Mouse (Mus musculus): ENCODE results near the gene Fgf2.

Fgf2 gene

DNA sequence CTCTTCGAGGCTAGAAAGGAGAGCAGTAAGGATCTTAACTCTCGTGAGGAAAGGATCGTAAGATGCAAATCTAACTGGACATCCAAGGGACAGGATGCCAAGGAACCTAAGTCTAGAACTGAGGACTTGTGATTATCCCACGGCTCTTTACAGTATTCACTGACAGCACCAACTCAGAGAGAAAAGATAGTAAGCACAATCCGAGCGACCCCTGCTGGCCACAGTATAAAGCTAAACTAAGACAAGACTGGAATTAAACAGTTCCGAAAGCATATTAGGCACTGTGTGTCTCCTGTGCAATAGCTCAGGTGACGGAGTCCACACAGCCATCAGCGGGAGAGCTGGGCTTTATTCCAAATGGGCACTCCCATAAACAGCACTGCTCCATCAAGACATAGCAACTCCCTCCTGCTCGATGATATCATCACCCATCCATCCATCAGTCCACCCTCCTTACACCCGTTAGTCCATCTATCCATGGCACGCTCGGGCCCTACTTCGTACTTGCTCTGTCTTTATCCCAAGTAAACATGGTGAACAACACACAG is 66.3 kb downstream of the Fgf2 start:
- DNase-seq (ENCODE audit: low spot score in 2 of 2), result peak; percentile 55 to 81

DNA sequence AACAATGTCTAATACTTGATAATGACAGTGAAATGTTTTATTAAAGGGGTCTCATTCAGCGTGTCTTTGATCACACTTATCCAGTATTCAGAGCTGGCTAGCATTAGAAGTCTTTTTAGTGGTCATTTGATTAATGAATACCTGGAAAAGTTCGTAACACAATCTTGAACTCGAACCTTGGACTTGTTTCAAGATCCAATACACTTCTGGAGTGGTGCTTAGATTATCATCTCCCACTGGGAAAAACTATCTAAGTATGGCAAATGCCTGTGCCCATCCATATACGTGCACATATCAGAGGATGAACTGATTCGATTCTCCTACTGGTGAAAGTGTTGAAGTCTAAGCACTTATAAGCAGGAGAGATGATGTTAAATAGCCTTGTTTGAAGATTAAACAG is 70.2 kb downstream of the Fgf2 start:
- DNase-seq (ENCODE audit: low spot score in 2 of 2), result no peak

DNA sequence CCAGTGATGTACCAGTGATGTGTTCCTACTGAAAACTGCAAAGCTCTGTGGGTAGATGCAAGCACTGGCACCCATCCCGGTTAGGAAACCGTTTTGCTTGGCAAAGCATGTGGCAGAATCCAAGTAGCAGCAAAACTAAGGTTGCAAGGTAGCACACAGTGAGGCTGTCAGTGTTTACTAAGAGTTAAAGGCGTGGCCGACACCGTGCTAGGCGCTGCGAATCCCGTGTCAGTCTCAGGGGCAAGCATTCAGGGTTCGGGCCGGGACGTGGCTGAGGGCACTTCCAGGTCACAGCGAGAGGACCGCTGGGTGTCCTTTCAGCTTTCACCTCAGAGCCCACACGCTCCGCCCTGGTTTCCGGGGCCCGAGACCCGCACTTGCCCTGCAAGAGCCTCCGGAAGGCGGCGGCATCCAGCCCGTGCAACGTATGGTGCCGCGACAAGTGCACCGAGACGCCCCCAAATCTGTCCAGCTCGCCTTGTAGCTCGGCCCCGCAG is 70.9 kb downstream of the Fgf2 start:
- DNase-seq (ENCODE audit: low spot score in 2 of 2), result no peak

DNA sequence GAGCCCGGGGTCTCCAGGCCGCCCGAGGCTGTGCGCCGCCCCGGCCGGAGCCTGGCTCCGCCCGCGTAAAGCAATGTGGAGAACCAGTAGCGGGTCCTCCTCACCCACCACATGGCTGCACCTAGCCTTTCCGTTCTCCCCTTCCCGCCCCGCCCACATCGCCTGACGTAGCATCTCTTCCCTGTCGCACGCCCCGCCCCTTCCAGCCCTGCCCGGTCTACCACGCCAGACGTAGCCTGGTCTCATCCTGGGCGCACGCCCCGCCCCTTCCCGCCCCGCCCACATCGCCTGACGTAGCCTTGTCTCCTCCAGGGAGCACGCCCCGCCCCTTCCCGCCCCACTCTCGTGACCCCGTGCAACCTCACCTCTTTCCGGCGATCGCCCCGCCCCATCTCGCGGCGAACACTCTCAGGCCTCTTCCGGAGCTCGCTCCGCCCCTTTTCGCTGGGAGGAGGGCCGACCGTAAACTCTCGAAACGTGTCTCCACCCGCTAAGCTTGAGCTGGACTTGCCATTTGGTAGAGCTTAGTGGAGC is 71.4 kb downstream of the Fgf2 start, which contains the start of gene Spata5:
Gene Spata5, plus strand, starts transcription at position 439 of the 534 bp plus-strand sequence.
- DNase-seq (ENCODE audit: low spot score in 2 of 2), result peak; percentile 97

DNA sequence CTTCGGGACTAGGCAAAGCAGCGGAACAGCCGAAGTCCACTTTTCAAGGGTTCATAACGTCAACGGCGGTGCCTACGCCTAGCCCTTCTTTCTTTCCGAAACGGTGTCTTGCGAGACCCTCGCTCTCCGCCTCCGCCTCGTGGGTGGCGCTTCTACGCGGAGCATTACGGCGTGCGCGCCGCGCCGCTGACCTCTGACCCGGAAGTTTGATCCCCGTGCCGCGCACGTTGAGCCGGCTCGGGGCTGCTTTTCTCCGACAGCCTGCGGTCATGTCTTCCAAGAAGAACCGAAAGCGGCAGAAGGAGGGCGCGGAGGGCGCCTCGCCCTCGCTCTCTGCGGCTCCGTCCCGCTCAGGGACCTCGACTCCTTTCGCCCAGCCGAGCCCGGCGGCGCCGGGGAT is 71.9 kb downstream of the Fgf2 start, which contains the start of gene Nudt6:
Gene Nudt6, minus strand, starts transcription at position 140 of the 400 bp plus-strand sequence.
- DNase-seq (ENCODE audit: low spot score in 2 of 2), result peak; percentile 88 to 94

DNA sequence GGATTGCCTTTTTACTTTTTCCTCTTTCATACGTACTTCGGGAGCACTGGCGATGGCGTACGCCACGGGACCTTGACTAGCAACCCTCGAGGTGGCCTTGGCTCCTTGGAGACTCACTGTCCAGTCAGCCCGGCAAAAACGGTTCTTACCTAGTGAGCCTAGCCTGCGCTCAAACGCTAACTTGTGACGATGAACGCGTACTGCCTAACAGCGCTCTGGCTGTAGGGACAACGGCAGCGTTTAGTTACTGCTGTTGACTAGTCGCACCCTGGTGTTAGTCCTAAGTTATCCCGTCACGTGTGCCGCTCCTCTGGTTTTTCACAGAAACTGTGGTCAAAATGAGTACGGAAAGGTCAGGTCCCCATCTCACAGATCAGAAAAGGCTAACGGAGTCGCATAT is 72.5 kb downstream of the Fgf2 start:
- no peak for DNase-seq (ENCODE audit: low spot score in 2 of 2)

DNA sequence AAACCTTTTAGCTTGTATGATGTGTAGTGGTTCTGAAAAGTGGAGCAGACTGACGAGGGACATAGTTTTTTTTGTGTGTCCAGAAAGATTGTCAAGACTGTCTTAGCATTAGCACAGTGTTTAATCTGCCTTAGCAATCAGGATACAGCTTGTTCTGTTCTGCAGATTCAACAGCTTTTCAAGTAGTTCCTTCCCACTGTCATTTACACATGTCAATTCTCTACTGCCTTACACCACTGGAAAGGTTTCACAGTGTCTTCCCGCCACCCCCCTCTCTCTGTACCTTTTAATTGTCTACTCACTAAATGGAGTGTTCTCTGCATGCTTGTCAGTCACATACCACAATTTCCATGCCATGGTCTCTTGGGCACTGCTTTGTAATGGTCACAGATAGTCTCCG is 73.0 kb downstream of the Fgf2 start:
- DNase-seq (ENCODE audit: low spot score in 2 of 2), result no peak

DNA sequence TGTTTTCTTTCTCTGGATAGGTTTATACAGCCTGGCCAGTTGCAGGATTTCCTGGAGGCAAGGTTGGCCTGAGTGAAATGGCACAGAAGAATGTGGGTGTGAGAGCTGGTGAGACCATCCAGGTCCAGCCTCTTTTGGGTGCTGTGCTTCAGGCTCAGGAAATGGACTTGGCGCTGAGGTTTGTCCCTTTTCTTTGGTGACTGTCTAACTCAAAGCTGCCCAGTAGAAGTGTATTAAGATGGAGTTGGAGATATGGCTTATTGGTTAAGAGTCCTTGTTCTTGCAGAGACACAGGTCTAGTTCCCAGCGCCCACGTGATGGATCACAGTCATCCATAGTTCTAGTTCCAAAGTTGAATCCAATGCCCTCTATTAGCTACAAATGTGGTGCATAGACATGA is 77.9 kb downstream of the Fgf2 start:
- no peak for DNase-seq (ENCODE audit: low spot score in 2 of 2)

DNA sequence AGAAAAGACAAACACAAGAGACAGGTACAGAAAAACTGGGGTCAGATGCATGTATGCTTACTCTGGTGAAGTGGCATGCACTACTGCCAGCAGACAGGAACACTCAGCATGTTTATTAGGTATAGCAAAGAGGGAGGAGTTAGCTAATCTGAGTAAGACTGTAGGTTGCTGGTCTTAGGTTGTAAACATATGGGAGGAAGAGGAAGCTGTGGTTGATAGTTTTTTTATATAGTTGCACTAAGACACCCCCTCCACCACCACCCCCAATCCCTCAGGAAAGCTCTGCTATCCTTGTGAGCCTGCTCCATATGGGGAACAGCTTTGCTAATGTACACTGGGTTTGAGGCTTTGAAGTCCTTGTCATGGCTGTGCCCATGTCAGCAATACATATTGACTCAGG is 82.2 kb downstream of the Fgf2 start:
- DNase-seq (ENCODE audit: low spot score in 2 of 2), result no peak

DNA sequence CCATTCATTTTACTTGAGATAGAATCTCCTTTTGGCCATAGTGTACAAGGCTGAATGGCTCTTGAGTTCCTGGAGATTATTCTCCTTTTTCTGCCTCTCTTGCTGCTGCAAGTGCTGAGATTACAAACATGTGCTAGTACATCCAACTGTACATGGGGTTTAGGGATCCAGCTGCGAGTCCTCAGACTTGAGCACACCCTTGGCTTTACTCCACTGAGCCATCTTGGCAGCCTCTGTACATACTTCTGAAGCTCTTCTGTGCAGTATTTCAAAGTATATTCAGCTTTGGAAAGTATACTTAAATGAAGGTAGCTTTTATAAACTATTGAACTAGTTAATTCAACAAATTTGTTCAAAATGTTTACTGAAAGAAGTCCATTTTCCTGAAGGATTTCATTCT is 91.6 kb downstream of the Fgf2 start:
- peak in 1 of 2 experiments; percentile 20 for DNase-seq (ENCODE audit: low spot score in 2 of 2)

DNA sequence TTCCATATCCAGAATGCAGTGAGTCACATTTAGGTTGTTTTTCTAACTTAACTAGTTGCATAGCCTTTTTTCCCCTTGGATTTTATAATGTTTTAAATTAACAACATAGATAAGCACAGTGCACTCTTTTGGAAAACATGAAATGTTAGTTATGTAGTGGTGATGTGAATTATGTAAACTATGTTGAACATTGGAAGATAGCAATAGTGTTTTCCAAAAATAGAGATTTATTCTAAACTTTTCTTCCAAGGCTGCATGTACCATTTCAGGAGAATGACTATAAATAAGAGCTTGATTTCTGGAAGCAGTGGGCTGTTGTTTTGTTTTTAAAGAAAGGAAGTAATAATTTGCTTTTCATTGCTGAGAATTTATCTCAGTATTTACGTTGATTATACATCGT is 95.3 kb downstream of the Fgf2 start:
- DNase-seq (ENCODE audit: low spot score in 2 of 2), result no peak

DNA sequence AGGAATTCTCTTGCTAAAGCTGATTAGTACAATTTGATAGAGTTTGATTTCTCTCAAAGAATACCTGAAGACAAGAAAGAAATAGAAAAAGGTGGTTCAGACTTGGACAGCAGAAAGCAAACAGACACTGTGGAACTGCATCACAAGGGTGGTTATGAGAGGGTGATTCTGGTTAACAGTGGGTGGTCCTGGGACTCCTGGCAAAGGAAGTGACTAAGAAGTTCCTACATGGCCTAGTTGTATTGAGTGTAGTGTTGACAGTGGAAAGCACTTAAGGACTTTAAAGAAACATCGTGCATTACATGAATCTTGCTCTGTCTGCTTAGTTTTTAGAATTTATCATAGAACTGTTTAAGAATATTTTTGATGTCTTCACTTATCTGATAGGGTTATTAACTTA is 107.8 kb downstream of the Fgf2 start:
- no peak for DNase-seq (ENCODE audit: low spot score in 2 of 2)
